Mouse (Mus musculus) cortical plate, adult 2 months (tissue): ENCODE data around the gene Hist1h4h.

Experiments used
- CTCF ChIP-seq: fragments of 200-500 bp; IDR thresholded peaks from 2 replicates; pipeline ENCODE4 v1.5.1; 2011; ENCODE audit warnings: mild to moderate bottlenecking, control low read depth, low read length; ENCODE audit not compliant: insufficient read depth; ENCODE audit errors: extremely low read depth
- POLR2A ChIP-seq: fragments of 200-500 bp; IDR thresholded peaks from 2 replicates; pipeline ENCODE4 v1.6.1; 2011; ENCODE audit warnings: mild to moderate bottlenecking, low read length, control low read depth; ENCODE audit not compliant: insufficient read depth; ENCODE audit errors: extremely low read depth

- TF ChIP-seq CTCF (no peak), POLR2A (no peak)
These were observed 4.5 kb upstream of the Hist1h4h start for GRCm38 (mm10) chr13:23526312-23526711.
